Mouse (Mus musculus) bone marrow macrophage, adult 2 months (primary cell): Measurements from ENCODE around the gene Dhps.

Experiments
- CTCF ChIP-seq: IDR thresholded peaks from 2 replicates; pipeline ENCODE4 v1.5.1; 2012; ENCODE audit warnings: low read depth, mild to moderate bottlenecking, low read length, moderate library complexity
- POLR2A ChIP-seq: IDR thresholded peaks from 2 replicates; pipeline ENCODE4 v1.6.1; 2012; ENCODE audit warnings: mild to moderate bottlenecking, low read depth, low read length, borderline replicate concordance

DNA sequence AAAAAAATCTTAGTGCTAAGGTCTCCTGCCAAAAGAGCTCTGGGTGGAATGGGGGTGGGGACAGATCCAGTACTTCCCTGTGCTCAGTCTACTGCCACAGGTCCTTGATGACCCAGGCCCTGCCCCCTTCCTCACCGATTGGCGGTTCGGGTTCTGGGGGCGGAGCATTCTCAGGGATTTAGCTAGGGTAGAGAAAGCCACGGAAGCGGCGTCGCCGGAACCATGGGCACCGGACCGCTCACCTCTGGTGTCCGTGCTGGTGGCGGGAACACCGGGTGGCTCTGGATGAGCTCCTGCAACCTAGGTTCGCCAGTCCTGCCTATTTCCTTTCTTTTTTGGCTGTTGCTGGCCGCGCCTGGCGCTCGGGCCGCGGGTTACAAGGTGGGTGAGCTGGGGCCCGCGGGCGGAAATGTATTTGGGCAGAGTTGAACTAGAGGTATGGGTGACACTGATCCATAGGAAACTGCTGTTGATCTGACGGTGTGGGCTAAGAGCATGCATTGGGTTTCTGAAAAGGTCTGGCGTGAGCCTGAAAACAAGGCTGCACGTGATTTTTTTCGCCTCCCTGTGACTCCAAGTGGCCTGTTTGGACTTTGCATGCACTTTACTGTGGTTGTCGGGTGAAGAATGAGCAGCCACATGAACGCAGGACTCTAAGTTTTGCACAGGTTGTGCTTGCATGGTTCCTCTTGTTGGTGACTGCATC lies 11.7 kb downstream of the Dhps start, which contains the start of gene Man2b1:
- TF ChIP-seq CTCF (no peak), POLR2A (peak; percentile 99)
